Mouse (Mus musculus) adrenal gland, postnatal 0 days (tissue): ENCODE data around the gene Plekha1. TPM values are rescaled to one million over a fixed set of nuclear protein-coding genes. Genes with fewer than 3 reads are reported as not detected.

Experiments used
- microRNA-seq: library from miRNA; unstranded; fragments of <30 nt; microRNA quantifications from one replicate; pipeline ENCODE4, GENCODE M21; 2016; ENCODE audit warnings: borderline replicate concordance; ENCODE audit not compliant: insufficient number of aligned reads
- polyA plus RNA-seq: library from polyadenylated mRNA; unstranded; fragments of >200 nt; fragmentation: Nextera tagmentation; extraction: Ambion mirVana; gene quantifications from 2 replicates; pipeline ENCODE4 v1.2.1, GENCODE M21; 2015

Plekha1 gene
- polyA plus RNA-seq = 22.1 and 23.9 TPM in 2 replicates

DNA sequence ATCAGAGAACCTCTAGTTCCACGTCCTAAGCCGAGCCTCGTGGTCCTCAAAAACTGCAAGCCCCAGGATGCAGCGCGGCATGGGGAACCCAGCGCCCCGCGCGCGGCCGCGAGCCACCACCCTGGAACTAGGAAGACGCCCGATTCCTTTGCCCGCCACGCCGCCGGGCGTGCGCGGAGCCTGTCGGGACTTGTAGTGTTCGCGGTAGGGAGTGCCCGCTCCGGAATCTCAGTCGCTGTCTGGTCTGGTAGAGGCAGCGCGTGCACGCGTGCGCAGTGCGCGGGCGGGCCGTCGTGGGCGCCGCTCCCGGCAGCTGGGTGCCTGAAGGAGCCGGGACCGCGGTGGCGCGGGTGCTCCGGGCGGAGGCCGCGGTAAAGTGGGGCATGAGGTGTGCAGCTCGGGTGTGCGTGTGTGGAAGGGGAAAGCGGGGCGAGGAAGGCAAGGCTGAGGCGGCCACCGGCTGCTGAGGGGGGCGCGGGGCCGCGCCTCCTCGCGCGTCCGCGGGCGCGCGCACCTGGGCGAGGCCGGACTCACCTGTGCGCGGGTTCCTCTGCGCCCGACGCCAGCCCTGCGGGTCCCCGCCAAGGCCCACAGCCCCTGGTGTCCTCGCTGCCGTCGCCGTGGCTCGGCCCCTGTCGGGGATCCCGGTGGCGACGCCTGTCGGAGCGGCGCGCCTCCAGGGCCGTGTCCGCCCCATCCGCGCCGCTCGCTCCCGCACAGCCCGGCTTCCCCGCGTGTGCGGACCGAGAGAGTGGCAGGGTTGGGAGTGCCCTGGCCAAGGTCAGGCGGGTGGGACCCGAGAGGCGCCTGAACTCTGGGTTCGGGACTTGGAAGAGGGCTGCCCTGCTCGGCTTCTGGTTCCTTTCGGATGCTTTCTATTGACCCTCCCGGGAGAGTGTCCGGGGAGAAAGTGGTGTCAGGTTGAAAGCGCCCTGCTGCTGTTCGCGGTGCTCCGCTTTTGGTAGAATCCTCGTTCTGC lies at the start of gene Plekha1:
Gene Plekha1, plus strand, starts transcription at position 144 of the 979 bp plus-strand sequence.

DNA sequence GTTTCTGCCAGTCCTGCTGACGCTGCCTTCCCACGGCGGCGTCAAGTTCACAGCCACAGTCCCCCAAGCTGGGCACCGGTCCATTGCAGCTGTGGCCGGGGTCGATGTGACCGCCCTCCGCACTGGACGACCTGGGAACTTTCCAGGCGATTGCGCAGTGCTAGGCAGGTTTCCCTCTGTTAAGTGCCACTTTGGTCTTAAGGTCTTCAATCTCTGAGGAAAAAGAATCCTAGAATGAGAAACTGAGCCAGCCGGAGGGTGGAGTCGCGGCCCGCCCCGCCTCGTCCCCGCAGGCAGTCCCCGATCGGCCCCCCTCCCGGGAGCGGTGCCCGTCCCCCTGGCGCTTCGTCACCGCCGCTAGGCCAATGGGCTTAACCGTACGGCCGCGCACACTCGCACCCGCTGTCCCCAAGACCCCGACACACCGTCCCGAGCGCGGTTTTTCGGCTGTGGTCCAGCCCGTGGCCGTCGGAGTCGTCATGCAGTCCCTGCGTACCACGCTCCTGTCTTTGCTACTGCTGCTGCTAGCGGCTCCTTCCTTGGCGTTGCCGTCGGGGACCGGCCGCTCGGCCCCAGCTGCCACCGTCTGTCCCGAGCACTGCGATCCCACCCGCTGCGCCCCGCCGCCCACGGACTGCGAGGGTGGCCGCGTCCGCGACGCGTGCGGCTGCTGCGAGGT lies 70.4 kb downstream of the Plekha1 start, which contains the start of gene Htra1:
Gene Htra1, plus strand, starts transcription at position 319 of the 679 bp plus-strand sequence.

Small RNA genes within 50 kb of the gene (microRNA-seq; reads per million reads assigned to microRNA genes)
- not detected for gene Mir7061

Other genes starting within 250 kb of the Plekha1 start
- 0.19 TPM in 1 of 2 replicates, not detected in the other for gene Btbd16, start 91.7 kb upstream of the Plekha1 start, polyA plus RNA-seq
- gene Htra1, start 70.4 kb downstream of the Plekha1 start, polyA plus RNA-seq = 24.0 and 45.5 TPM in 2 replicates
- 0.36 TPM in 1 of 2 replicates, not detected in the other for gene Dmbt1, start 166.3 kb downstream of the Plekha1 start, polyA plus RNA-seq